Mouse (Mus musculus) hindbrain, embryonic 12.5 days (tissue): ENCODE data around the gene Itga9. TPM values are rescaled to one million over a fixed set of nuclear protein-coding genes. Genes with fewer than 3 reads are reported as not detected.

Source experiments
- ATAC-seq: fragments of 200-750 bp; cut with Nextera tagmentation; 2 replicates; pipeline ENCODE4 v1.8.0; 2017; ENCODE audit warnings: moderate TSS enrichment; ENCODE audit not compliant: low FRiP score
- H3K27ac ChIP-seq: fragments of 300-500 bp; sonication (generic); 2 replicates; pipeline ENCODE4 v1.5.1; 2016; ENCODE audit warnings: mild to moderate bottlenecking
- H3K27me3 ChIP-seq: fragments of 300-500 bp; sonication (generic); 2 replicates; pipeline ENCODE4 v1.6.1; 2016; ENCODE audit warnings: mild to moderate bottlenecking
- H3K36me3 ChIP-seq: fragments of 300-500 bp; sonication (generic); 2 replicates; pipeline ENCODE4 v1.6.1; 2016; ENCODE audit warnings: mild to moderate bottlenecking
- H3K4me1 ChIP-seq: fragments of 300-500 bp; sonication (generic); 2 replicates; pipeline ENCODE4 v1.6.1; 2016
- H3K4me2 ChIP-seq: fragments of 300-500 bp; sonication (generic); replicated peaks from 2 replicates; pipeline ENCODE4 v1.6.1; 2016; ENCODE audit warnings: mild to moderate bottlenecking
- H3K4me3 ChIP-seq: fragments of 300-500 bp; sonication (generic); 2 replicates; pipeline ENCODE4 v1.5.1; 2016; ENCODE audit warnings: mild to moderate bottlenecking
- H3K9ac ChIP-seq: fragments of 300-500 bp; sonication (generic); 2 replicates; pipeline ENCODE4 v1.6.1; 2016; ENCODE audit warnings: mild to moderate bottlenecking, moderate library complexity
- H3K9me3 ChIP-seq: fragments of 300-500 bp; sonication (generic); replicated peaks from 2 replicates; pipeline ENCODE4 v1.6.1; 2016; ENCODE audit warnings: mild to moderate bottlenecking
- WGBS: fragments of 180-500 bp; shearing (Covaris S2); methylation state at CpG from one replicate; pipeline ENCODE4 v1.1.7; 2016; 5-methylcytosine and 5-hydroxymethylcytosine counted together
- polyA plus RNA-seq: library from polyadenylated mRNA; unstranded; fragments of >200 nt; fragmentation: Nextera tagmentation; extraction: Ambion mirVana; gene quantifications from 2 replicates; pipeline ENCODE4 v1.2.1, GENCODE M21; 2016

Itga9 gene
- polyA plus RNA-seq, 1 experiment from 2014 or later = 12.4 TPM

DNA sequence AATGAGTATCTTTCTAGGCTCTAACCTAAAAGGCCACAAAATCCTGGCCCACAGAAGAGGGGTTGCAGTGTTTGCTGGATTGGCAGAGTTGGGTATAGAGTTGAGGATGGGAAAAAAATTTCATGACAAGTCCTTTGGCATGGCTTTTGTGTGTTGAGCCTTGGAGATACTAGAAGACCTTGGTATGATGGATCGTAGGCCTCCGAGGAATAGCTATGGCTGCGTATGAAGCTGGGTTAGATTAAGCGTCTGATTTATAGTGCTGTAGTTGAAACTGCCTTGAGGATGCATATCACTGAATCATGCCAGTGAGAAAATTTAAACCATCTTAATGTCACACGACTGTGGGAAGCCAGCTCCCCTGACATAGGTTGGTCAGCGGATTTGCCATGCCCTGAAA, 114.6 kb downstream of the Itga9 start:
- no peak overlapping the region for H3K4me3 ChIP-seq
- 95% methylated on average over 6 of the region's 6 CpGs for WGBS

DNA sequence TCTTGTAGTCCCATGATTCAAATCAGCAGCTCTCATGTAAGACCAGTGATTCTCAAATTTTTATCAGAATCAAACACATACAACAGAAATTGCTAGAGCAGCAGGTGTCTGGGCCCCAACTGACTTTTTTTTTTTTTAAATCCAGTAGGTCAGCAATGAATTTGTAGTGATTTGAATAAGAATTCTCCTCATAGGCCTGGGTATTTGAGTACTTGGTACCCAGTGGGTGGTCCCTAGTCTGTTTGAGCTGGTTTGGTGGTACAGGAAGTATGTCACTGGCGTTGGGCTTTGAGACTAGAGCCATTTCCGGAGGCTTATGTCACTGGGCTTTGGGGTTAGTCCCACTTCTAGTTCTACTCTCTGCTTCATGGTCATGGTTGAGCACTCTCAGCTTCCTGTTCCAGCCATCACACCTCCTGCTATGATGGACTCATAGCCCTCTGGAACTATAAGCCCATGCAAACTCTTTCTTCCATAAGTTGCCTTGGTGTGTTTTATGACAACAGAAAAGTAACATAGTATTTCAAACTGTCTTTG, 116.4 kb downstream of the Itga9 start:
- Histone ChIP-seq H3K27ac (no peak overlapping the region), H3K9ac (no peak overlapping the region), H3K27me3 (no peaks in the 10 kb centered on the region), H3K9me3 (no peaks in the 10 kb centered on the region), H3K4me1 (no peaks in the 10 kb centered on the region), H3K4me3 (no peak overlapping the region), H3K36me3 (no peaks in the 10 kb centered on the region), H3K4me2 (no peak overlapping the region)
- ATAC-seq = no peak
- 97% methylated on average over 2 of the region's 2 CpGs for WGBS

More for the DNA sequence above, 114.6 kb downstream of the Itga9 start:
- H3K27ac ChIP-seq = no peak overlapping the region
- ATAC-seq = no peak
- no peaks in the 10 kb centered on the region for H3K36me3 ChIP-seq
- H3K4me2 ChIP-seq = no peak overlapping the region
- H3K4me1 ChIP-seq = no peaks in the 10 kb centered on the region
- no peaks in the 10 kb centered on the region for H3K27me3 ChIP-seq
- H3K9me3 ChIP-seq = no peaks in the 10 kb centered on the region
- H3K9ac ChIP-seq = no peak overlapping the region

DNA sequence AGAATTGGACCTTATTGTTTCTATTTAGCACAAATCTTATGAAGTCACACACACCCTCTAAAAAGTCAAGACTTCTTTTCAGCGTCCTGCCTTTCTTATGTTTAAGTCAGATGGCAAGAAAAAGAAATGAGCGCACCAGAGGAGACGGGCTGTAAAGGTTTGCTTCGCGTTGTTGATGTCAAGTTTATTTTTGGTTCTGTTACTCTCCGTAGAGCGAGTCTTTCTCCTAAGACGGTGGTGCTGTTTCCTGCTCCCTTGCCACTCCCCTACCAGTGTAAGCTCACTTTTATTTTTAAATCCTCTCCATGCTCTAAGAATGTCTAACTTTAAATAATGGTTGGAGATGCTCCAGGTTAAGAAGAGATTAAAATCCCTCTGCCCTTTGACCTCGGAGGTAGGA, 118.6 kb downstream of the Itga9 start:
- H3K27me3 ChIP-seq = no peaks in the 10 kb centered on the region
- H3K4me3 ChIP-seq = no peak overlapping the region

DNA sequence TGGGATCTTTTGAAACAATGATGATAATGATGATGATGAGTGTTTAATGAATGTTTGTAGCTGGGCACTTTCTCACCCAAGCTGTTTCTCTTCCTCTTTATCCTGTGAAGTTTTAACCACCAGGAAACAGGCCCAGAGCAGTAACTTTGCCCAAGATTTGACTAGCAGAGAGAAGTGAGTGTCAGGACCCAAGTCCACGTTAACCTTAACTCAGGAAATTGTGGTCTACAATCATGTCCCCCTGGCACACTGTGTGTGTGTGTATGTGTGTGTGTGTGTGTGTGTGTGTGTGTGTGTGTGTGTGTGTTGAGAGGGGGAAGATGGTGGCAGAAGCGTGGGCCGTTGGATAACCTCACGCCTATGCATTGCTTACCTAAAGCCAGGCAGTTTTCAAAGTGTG, 120.1 kb downstream of the Itga9 start:
- no peak for ATAC-seq
- Histone ChIP-seq H3K27me3 (no peaks in the 10 kb centered on the region), H3K4me1 (peaks cover 7% of the 10 kb centered on the region; the same call in 1 of the 2 replicates), H3K9me3 (no peaks in the 10 kb centered on the region), H3K9ac (no peak overlapping the region), H3K4me2 (no peak overlapping the region), H3K27ac (no peak overlapping the region), H3K4me3 (no peak overlapping the region), H3K36me3 (no peaks in the 10 kb centered on the region)
- WGBS = 74% methylated on average over 4 of the region's 4 CpGs

More for the DNA sequence above, 118.6 kb downstream of the Itga9 start:
- WGBS = 86% methylated on average over 9 of the region's 9 CpGs
- ATAC-seq = no peak
- Histone ChIP-seq H3K27ac (no peak overlapping the region), H3K9me3 (no peaks in the 10 kb centered on the region), H3K9ac (no peak overlapping the region), H3K4me2 (no peak overlapping the region), H3K4me1 (no peaks in the 10 kb centered on the region), H3K36me3 (no peaks in the 10 kb centered on the region)

DNA sequence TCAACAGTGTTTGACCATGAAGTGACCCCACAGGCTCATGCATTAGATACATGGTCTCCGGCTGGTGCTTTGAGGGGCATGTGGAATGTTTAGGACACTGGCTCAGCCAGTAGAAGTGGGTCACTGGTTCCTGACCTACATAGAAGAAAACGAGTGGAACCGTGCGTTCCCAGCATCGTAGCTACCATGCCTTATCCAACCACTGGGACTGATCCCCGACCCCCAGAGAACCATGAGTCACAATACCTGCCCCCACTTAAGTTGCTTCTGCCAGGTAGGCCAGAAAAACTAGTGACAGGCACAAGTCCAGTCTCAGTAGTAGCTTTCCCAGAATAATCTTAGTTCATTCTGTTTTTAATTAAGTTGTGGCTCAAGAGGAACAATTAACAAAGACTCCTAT, 121.8 kb downstream of the Itga9 start:
- Histone ChIP-seq H3K27ac (no peak overlapping the region), H3K4me3 (no peak overlapping the region), H3K9ac (no peak overlapping the region), H3K27me3 (no peaks in the 10 kb centered on the region), H3K4me1 (peaks cover 7% of the 10 kb centered on the region; the same call in 1 of the 2 replicates), H3K4me2 (no peak overlapping the region), H3K36me3 (no peaks in the 10 kb centered on the region), H3K9me3 (no peaks in the 10 kb centered on the region)
- no peak for ATAC-seq
- 74% methylated on average over 6 of the region's 6 CpGs for WGBS

DNA sequence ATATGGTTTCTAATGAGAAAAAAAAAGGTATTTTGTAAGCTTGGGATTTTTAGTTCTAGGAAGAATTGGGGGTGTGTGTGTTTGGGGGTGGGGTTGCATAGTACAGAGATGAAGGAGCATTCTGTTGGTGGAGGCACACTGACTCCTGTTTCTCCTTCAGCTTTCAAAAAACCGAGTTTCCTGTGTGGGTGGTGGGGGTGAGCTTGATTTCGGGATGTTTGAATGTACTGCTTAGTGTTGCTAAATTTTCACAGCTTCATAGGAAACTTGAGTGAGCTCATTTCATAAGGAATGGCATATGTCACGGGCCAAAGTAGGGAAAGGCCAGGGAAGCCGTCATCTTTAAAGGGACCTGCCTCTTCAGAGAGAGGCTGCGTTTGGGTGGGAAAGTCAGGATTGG, 122.5 kb downstream of the Itga9 start:
- H3K9me3 ChIP-seq = no peaks in the 10 kb centered on the region
- H3K4me1 ChIP-seq = peaks cover 7% of the 10 kb centered on the region; the same call in 1 of the 2 replicates
- 80% methylated on average over 5 of the region's 5 CpGs for WGBS
- no peak overlapping the region for H3K9ac ChIP-seq
- H3K36me3 ChIP-seq = no peaks in the 10 kb centered on the region
- no peak overlapping the region for H3K27ac ChIP-seq
- no peak overlapping the region for H3K4me2 ChIP-seq
- no peak overlapping the region for H3K4me3 ChIP-seq
- ATAC-seq = no peak
- H3K27me3 ChIP-seq = no peaks in the 10 kb centered on the region

DNA sequence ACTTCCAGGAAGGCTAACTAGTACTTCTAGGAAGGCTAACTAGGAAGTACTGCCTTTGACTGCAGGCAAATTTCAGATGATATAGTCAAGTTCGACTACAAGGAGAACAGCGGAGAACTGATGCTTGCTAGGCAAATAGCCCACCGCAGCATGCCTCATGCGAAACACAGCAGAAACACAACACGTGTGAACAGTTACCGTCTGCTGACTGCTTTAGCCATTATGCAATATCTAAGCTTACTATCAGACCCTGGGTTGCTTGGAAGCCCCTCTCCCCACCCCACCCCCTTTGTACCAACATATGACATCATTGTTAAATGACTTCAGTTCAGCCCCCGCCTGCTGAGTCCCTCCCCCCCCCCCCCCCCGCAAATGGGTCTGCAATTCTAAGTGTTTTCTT, 123.7 kb downstream of the Itga9 start:
- no peak overlapping the region for H3K9ac ChIP-seq
- H3K4me2 ChIP-seq = no peak overlapping the region
- H3K27me3 ChIP-seq = no peaks in the 10 kb centered on the region
- ATAC-seq = no peak
- H3K27ac ChIP-seq = no peak overlapping the region
- H3K4me3 ChIP-seq = no peak overlapping the region
- WGBS = 84% methylated on average over 8 of the region's 8 CpGs
- peaks cover 7% of the 10 kb centered on the region; the same call in 1 of the 2 replicates for H3K4me1 ChIP-seq
- H3K9me3 ChIP-seq = no peaks in the 10 kb centered on the region
- H3K36me3 ChIP-seq = no peaks in the 10 kb centered on the region

DNA sequence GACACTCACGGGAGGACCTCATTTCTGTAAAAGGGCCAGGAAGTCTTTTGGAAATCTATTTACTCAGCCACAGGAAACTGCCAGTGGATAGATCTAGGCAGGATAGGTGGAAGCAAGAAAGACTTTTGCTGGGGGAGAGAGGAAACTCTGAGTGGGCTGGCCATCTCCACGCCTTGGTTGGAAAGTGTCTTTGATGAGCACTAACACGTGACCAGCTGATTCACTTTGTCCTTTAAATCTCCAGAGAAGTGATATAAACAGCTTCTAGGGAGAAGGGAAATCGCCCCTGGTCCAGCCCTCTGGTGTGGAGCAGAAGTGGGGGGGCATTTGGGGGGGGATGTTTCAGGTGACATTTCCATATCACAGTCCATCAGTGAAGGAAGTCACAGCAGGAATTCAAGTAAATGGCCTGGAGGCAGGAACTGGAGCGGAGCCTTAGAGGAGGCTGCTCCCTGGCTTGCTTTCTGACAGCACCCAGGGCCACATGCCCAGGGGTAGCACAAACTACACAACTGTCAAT, 124.4 kb downstream of the Itga9 start:
- no peak overlapping the region for H3K4me3 ChIP-seq
- no peak overlapping the region for H3K4me2 ChIP-seq
- no peak overlapping the region for H3K9ac ChIP-seq
- 57% methylated on average over 5 of the region's 5 CpGs for WGBS
- no peak for ATAC-seq
- no peaks in the 10 kb centered on the region for H3K27me3 ChIP-seq
- no peaks in the 10 kb centered on the region for H3K9me3 ChIP-seq
- peaks cover 7% of the 10 kb centered on the region; the same call in 1 of the 2 replicates for H3K4me1 ChIP-seq
- H3K27ac ChIP-seq = no peak overlapping the region
- no peaks in the 10 kb centered on the region for H3K36me3 ChIP-seq

DNA sequence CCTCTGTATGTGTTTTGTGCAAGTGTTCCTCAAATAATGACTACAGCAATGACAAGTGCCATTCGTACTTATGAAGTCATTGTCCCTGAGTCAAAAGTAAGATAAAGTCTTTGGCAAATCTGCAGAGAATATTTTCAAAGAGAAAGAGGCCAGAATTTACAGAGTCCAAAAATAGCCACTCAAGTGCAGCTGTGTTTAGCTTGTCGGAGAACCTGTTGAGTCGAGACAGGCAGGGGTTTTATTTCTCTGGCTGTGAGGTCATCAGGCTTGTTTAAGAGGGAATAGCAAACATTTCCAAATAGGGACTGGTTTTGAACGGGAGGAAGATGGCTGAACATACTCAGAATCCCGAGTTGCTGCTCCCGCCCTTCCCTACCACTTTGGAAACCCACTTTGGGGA, 125.2 kb downstream of the Itga9 start:
- H3K27ac ChIP-seq = no peak overlapping the region
- H3K9me3 ChIP-seq = no peaks in the 10 kb centered on the region
- no peak overlapping the region for H3K4me3 ChIP-seq
- 83% methylated on average over 6 of the region's 6 CpGs for WGBS
- H3K27me3 ChIP-seq = no peaks in the 10 kb centered on the region
- no peak overlapping the region for H3K4me2 ChIP-seq
- no peak overlapping the region for H3K9ac ChIP-seq
- peaks cover 7% of the 10 kb centered on the region; the same call in 1 of the 2 replicates for H3K4me1 ChIP-seq
- no peaks in the 10 kb centered on the region for H3K36me3 ChIP-seq
- ATAC-seq = no peak

DNA sequence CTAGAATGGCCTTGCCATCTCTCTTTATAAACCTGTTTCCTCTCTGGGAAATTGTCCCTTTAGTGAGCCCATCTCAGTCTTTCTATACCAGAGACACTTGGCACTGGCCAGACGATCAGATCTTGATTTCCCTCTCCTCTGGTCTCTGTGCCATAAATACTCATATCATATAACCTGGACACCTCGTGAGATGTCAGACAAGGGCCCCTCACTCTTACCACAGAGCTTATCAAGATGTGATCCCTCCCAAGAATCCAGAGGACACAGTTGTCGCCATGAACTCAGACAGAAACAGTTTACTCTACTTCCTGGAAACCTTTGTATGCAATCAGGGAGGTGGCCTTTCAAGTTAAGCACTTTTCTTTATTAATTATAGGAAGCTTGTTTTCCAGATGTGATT, 127.1 kb downstream of the Itga9 start:
- 77% methylated on average over 3 of the region's 3 CpGs for WGBS
- Histone ChIP-seq H3K4me3 (no peak overlapping the region), H3K36me3 (no peaks in the 10 kb centered on the region), H3K9me3 (no peaks in the 10 kb centered on the region), H3K27ac (no peak overlapping the region), H3K9ac (no peak overlapping the region), H3K27me3 (no peaks in the 10 kb centered on the region), H3K4me1 (peaks cover 14% of the 10 kb centered on the region; the same call in 1 of the 2 replicates), H3K4me2 (no peak overlapping the region)
- no peak for ATAC-seq

DNA sequence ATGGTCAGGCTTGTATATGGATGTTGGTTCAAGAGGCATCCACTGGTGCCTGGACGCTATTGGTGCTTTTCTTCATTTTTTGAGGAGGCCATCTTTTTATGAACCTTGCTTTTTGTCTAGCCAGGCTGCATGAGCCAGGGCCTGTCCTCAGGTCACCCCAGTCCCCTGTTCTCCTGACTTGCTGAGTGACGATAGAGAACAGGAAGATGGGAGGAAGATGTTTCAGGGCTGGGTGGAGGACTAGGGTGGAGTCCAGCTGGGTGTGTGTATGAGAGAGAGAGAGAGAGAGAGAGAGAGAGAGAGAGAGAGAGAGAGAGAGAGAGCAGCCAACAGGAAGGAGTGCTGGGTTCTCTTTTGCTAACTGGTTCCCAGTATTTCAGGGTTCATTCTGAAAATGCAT, 130.6 kb downstream of the Itga9 start:
- Histone ChIP-seq H3K27ac (no peak overlapping the region), H3K4me3 (no peak overlapping the region), H3K9ac (no peak overlapping the region), H3K36me3 (no peaks in the 10 kb centered on the region), H3K27me3 (no peaks in the 10 kb centered on the region), H3K4me1 (peaks cover 7% of the 10 kb centered on the region; the same call in 1 of the 2 replicates), H3K9me3 (no peaks in the 10 kb centered on the region), H3K4me2 (no peak overlapping the region)
- 81% methylated on average over 2 of the region's 2 CpGs for WGBS
- ATAC-seq = no peak

DNA sequence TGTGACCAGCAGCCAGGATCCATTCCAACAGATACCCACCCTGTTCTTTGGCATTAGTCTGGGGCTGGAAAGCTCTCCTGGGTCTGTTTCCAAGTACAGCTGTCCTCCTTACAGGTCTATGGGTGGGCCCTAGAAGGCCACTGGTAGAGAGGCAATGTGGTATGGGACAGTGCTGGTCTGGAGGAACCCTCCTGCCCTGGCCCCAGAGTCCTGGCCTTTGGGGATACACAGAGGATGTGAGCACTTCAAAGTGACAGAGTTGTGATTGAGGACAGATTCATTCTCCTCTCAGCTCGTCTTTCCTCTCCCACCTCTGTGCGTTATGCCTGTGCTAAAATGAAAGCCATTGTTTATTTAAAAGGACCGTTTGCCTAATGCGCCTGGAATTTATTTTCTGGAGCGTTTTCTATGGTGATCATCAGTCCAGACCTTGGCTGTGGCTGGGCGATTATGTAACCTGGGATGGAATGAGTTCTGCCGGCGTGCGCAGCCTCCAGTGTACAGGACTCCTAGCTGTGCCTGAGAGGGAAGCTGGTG, 131.2 kb downstream of the Itga9 start:
- Histone ChIP-seq H3K4me3 (no peak overlapping the region), H3K9ac (no peak overlapping the region), H3K27ac (no peak overlapping the region), H3K27me3 (no peaks in the 10 kb centered on the region), H3K4me2 (no peak overlapping the region), H3K4me1 (peaks cover 7% of the 10 kb centered on the region; the same call in 1 of the 2 replicates), H3K9me3 (no peaks in the 10 kb centered on the region), H3K36me3 (no peaks in the 10 kb centered on the region)
- no peak for ATAC-seq
- 61% methylated on average over 9 of the region's 9 CpGs for WGBS

DNA sequence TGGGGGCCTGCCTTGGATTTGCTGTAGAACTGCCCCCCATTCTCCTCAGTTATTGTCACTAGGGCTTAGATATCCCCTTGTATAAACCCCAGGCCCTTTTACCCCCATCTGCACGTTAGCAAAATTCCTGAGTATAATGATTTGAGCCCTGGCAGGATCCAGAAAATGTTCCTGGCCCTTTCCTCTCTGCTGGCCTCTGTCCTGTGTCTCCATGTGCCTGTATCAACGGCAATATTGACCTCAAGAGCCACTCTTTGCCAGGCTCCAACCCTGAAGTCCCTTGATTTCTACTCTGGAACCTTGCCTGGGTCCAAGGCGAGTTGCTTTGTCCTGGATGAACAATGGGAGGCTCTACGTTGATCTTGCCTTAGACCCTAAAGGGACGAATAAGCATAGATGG, 131.8 kb downstream of the Itga9 start:
- whole genome bisulfite sequencing = 84% methylated on average over 5 of the region's 5 CpGs
- Histone ChIP-seq H3K27ac (no peak overlapping the region), H3K4me1 (peaks cover 7% of the 10 kb centered on the region; the same call in 1 of the 2 replicates)

More for the DNA sequence above, 131.8 kb downstream of the Itga9 start:
- no peak overlapping the region for H3K4me2 ChIP-seq
- no peak overlapping the region for H3K4me3 ChIP-seq
- no peak overlapping the region for H3K9ac ChIP-seq
- no peaks in the 10 kb centered on the region for H3K36me3 ChIP-seq
- no peak for ATAC-seq
- H3K9me3 ChIP-seq = no peaks in the 10 kb centered on the region
- no peaks in the 10 kb centered on the region for H3K27me3 ChIP-seq
